Mouse (Mus musculus) colon, adult 2 months (tissue): ENCODE data around the gene Muc5b. TPM values are rescaled to one million over a fixed set of nuclear protein-coding genes. Genes with fewer than 3 reads are reported as not detected.

Experiments used
- polyA plus RNA-seq: library from polyadenylated mRNA; depleted of rRNA; stranded (reverse); fragments of >200 nt; gene quantifications from 2 replicates; pipeline ENCODE4 v1.2.3, GENCODE M21; 2012; rRNA removed

Gene Muc5b
- polyA plus RNA-seq, result 0.02 TPM in 1 of 2 replicates, not detected in the other

DNA sequence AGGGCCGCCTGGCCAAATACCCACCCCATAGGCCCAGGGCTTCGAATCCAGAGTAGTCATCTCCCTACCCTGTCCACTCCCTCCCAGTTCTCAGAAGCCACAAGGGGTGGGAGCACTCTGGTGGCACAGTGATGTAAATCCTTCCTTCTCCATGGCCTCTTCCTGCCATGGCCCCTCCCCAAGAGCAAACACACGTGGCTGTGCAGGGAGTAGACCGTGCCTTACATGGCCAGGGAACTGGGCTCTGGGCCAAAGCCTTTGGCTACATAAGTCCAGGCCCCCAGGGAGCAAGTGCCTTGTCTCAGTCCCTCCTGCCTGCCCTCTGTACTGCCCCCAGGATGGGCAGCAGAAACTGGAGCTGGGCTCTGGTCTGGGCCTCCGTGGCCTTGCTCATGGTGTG, at the start of gene Muc5b:
Gene Muc5b, plus strand, starts transcription at position 292 of the 400 bp plus-strand sequence.

GRCm38 (mm10) chr7:141918407-141918806, 79.5 kb downstream of the Muc5b start, which contains the start of gene Tollip:
Gene Tollip (minus strand): TSS chr7:141918507.

Other genes with a start within 250 kb of the Muc5b start
- 0.14 and 0.29 TPM in 2 replicates for gene Muc6, start 183.8 kb upstream of the Muc5b start, polyA plus RNA-seq
- gene Muc2, start 148.7 kb upstream of the Muc5b start, polyA plus RNA-seq, result 9,788 and 12,769 TPM in 2 replicates
- not detected in 2 replicates for gene Muc5ac, start 50.1 kb upstream of the Muc5b start, polyA plus RNA-seq
- 51.7 and 56.3 TPM in 2 replicates for gene Tollip, start 79.4 kb downstream of the Muc5b start, polyA plus RNA-seq
- 2.9 TPM in 2 replicates for gene Brsk2, start 110.7 kb downstream of the Muc5b start, polyA plus RNA-seq
- gene Mob2, start 222.0 kb downstream of the Muc5b start, polyA plus RNA-seq, result 60.0 and 60.5 TPM in 2 replicates